Mouse (Mus musculus): ENCODE data around the gene Lsm2. TPM values are rescaled to one million over a fixed set of nuclear protein-coding genes. Genes with fewer than 3 reads are reported as not detected.
"Not testable (repeated sequence)": the region's sequence is repeated elsewhere in the genome, so short reads cannot be mapped to it uniquely, and the experiment has no call there.

The Lsm2 gene
- total RNA-seq, 2 experiments from 2014 or later, result 24.2 to 25.9 TPM

DNA sequence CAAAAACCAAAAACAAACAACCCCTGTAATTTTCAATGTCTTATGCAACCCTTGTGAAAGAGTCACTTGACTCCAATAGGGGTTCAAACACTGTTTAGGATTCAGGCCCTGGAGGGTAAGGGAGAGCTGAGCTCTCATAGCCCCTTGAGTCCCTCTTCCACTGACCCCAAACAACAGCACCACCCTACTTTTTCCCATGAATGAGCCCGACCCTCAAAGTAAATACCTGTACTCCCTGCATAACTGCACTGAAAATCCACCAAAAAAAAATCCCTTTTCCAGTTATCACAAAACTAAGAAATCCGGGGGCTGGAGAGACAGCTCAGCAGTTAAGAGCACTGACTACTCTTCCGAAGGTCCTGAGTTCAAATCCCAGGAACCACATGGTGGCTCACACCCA, 25.8 kb upstream of the Lsm2 start:
- no peak for DNase-seq (ENCODE audit: low spot score in 2 of 2)

DNA sequence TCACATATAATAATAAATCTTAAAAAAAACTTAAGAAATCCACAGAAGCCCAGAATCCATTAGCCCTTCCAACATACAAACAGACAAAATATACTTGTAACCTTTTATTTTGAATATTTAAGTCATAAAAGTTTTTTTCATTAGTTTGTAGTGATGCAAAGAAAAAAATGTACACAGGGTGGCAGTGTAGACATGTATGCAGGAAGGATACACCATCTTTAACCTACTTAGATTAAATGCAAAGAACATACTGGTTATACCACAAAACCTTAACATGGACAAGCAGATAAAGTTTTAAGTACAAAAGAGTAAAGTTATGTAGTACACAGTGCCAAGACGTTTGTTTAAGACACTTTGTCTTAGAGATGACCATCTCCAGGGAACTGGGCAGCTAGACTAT, 25.3 kb upstream of the Lsm2 start:
- no peak for DNase-seq (ENCODE audit: low spot score in 2 of 2)

DNA sequence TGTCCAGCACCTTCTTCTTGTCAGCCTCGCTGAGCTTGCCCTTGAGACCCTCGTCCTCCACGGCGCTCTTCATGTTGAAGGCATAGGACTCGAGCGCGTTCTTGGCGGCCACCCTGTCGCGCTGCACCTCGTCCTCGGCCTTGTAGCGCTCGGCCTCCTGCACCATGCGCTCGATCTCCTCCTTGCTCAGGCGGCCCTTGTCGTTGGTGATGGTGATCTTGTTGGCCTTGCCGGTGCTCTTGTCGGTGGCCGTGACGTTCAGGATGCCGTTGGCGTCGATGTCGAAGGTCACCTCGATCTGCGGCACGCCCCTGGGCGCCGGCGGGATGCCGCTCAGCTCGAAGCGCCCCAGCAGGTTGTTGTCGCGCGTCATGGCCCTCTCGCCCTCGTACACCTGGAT, 24.4 kb upstream of the Lsm2 start:
- DNase-seq (ENCODE audit: low spot score in 2 of 2), result not testable (repeated sequence)

DNA sequence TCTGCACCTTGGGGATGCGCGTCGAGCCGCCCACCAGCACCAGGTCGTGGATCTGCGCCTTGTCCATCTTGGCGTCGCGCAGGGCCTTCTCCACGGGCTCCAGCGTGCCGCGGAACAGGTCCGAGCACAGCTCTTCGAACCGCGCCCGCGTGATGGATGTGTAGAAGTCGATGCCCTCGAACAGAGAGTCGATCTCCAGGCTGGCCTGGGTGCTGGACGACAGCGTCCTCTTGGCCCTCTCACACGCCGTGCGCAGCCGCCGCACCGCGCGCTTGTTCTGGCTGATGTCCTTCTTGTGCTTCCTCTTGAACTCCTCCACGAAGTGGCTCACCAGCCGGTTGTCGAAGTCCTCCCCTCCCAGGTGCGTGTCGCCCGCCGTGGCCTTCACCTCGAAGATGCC, 23.7 kb upstream of the Lsm2 start:
- not testable (repeated sequence) for DNase-seq (ENCODE audit: low spot score in 2 of 2)

DNA sequence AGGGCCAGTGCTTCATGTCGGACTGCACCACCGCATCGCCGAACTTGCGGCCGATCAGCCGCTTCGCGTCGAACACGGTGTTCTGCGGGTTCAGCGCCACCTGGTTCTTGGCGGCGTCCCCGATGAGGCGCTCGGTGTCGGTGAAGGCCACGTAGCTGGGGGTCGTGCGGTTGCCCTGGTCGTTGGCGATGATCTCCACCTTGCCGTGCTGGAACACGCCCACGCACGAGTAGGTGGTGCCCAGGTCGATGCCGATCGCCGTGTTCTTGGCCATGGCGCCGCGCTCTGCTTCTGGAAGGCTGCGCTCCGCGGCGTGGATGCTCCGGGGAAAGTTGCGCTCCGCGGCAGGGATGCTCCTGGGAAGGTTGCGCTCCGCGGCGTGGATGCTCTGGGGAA, 22.9 kb upstream of the Lsm2 start:
- not testable (repeated sequence) for DNase-seq (ENCODE audit: low spot score in 2 of 2)

DNA sequence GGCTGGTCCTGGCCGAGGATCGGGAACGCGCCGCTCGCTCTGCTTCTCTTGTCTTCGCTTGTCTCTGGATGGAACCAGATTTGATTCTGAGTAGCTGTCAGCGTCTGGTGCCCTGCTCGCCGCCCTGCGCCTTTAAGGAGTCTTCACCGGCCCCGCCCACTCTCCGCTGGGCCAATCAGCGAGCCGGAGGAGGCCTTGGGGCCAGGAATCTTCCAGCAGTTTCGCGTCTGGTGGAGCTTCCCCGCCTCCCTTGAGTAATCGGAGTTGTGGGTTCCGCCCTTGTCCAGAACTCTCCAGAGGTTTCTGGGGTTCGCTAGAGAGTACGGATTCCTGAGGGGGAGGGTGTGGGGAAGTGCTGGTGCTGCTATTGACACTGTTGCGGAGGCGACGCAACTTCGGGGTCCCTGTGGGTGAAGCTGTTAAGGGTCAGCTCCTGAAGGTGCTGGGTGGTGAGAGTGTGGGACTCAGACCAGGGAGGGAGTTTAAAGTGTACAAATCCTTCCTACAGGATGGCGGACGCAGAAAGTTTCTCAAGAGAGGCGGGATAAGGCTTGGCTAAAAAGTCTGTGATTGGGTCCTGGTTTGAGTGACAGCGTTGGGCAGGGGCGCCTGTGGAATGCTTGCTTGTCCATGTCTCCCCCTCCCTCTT, 22.4 kb upstream of the Lsm2 start, which contains the start of gene Hspa1b:
TSS of gene Hspa1b (minus strand) at position 109 of the 649 bp plus-strand sequence.
- peak; percentile 61 to 73 for DNase-seq (ENCODE audit: low spot score in 2 of 2)

DNA sequence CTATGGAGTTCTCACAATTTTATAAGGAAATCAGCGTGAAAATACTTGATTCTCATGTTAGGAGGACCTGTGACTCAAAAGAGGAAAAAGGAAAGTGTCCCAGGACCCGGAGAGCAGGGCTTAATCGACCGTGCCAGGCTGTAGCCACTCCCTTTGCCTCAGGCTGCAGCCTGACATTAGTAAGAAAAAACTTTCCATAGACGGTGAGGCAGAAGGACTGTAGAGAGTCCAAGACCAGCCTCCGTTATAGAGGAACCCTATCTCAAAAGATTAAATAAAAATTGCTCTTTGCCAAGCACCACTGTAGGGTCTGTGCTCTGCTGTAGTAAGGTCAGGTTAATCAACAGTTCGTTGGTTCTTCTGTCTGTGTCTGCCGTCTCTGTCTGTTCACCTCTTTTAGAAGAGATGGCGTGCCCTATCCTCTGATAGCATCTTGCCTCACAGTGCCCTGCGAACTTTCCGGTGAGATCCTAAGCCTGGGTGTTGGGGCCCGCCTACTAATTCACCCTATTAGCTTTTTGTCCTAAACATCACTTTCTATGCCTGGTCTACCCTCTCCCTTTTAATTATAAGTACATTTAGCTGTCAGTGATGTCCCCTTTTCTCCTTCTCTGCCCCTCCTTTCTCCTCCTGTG, 21.7 kb upstream of the Lsm2 start:
- no peak for DNase-seq (ENCODE audit: low spot score in 2 of 2)

DNA sequence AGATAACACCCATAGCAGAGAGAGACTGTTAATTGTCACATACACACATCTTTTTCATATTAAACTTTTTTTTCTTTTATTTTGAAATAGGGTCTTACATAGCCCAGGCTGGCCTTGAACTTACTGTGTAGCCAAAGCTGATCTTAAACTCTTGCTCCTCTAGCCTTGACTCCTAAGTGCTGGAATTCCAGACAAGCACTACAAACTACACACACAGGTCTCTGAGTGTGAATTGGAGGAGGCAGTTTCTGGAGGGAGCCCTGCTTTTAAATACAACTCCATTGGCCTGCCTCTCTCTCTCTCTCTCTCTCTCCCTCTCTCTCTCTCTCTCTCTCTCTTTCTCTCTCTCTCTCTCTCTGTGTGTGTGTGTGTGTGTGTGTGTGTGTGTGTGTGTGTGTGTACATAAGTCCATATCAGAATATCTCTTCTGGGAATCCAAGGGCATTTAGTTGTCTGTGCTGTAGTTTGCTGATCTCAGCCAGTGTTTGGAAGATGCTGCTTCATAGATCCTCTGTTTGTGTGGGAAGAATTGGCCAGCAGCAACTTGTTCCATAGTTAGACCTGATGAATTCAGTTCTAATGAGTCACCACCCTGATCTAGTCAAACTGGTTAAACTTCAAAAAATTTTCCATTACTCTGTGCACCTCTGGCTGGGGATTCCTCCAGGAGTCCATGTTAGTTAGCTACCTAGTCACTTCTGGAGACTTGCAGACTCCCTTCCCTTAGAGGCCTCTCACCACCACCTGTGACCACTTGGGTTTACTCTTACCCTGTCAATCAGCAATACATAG, 20.8 kb upstream of the Lsm2 start:
- no peak for DNase-seq (ENCODE audit: low spot score in 2 of 2)

DNA sequence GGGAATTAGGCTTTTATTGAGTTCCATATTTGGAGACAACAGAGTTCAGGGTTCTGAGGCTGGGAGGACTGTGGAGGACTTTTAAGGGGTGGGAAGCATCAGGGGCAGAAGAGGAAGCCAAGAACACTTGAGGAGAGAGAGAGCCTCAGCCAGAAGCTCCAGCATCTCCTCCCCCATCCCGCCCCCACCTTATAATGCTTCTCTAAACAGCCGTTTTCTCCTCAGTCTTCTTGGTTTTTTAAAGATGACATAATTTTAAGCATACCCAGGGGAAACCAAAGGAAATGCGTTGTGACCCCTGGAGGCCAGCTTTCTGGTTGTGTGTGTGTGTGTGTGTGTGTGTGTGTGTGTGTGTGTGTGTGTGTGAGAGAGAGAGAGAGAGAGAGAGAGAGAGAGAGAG, 19.5 kb upstream of the Lsm2 start:
- no peak for DNase-seq (ENCODE audit: low spot score in 2 of 2)

DNA sequence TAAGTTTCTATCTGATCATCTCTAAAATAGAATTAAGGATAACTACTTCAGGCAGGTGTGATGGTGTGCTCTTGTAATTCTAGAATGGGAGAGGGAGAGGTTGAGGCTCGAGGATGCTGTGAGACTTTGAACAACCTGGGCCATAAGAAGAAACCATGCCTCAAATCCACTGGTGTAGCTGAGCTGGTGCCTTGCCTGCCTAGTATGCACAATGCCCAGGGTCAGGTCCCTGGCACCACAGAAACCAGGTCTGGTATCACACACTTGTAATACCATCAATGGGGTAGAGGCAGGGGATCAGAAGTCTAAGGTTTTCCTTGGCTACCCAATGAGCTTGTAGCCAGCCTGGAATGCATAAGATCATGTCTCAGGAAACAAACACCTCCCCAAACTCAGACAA, 18.8 kb upstream of the Lsm2 start:
- no peak for DNase-seq (ENCODE audit: low spot score in 2 of 2)

DNA sequence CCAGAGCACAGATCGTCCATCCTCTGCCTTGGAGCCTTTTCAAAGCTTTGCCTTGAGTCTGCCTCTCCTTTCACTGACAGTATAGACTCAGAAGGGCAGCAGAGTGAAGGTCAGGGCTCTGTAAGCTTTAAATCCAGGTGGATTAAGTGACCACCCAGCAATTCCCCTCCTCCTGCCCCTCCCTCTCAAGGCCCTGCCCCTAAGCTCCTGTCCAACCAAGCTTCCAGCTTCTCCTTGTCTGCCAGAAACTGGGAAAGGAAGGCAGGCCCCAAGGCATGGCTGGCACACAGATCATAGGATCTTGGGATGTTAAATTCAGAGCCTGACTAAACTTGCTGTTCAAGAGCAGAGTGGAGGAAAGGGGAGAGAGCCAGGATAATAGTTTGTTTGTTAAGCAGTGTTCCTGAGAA, 17.0 kb upstream of the Lsm2 start:
- DNase-seq (ENCODE audit: low spot score in 2 of 2), result no peak

DNA sequence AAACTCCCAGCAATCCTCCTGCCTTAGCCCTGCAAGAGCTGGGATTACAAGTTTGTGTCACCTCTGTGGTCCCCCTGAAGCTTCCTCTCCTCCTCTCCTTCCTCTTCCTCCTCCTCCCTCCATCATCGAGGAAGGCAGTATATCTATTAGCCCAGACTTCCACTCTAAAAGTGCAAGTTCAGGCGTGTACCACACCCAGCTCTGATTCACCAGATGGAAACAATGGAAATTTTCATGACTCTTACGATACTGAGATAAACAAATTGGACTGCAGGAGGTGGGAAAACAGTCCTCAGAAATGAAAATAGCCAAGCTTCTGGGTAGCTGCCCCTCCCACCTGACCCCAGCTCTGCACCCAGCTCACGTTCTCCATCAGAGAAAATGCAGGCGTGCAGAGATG, 16.0 kb upstream of the Lsm2 start:
- DNase-seq (ENCODE audit: low spot score in 2 of 2), result no peak

DNA sequence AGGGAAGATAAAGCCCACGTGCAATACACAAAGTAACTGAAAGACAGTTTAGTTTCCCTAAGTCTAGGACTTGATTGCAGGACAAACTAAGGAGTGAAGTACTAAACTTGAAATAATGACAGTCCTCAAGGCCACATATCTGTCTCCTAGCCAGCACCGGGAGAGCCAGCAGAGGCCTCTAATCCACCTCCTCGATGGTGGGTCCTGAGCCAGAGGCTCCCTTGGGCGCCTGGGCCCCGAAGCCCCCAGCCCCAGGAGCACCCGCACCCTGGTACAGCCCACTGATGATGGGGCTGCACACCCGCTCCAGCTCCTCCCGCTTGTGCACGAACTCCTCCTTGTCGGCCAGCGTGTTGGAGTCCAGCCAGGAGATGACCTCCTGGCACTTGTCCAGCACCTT, 11.8 kb upstream of the Lsm2 start, which contains the start of gene Gm20481:
TSS of gene Gm20481 (plus strand) at position 91 of the 400 bp plus-strand sequence.
- not testable (repeated sequence) for DNase-seq (ENCODE audit: low spot score in 2 of 2)

DNA sequence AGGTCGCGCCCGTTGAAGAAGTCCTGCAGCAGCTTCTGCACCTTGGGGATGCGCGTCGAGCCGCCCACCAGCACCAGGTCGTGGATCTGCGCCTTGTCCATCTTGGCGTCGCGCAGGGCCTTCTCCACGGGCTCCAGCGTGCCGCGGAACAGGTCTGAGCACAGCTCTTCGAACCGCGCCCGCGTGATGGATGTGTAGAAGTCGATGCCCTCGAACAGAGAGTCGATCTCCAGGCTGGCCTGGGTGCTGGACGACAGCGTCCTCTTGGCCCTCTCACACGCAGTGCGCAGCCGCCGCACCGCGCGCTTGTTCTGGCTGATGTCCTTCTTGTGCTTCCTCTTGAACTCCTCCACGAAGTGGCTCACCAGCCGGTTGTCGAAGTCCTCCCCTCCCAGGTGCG, 10.8 kb upstream of the Lsm2 start:
- DNase-seq (ENCODE audit: low spot score in 2 of 2), result not testable (repeated sequence)

DNA sequence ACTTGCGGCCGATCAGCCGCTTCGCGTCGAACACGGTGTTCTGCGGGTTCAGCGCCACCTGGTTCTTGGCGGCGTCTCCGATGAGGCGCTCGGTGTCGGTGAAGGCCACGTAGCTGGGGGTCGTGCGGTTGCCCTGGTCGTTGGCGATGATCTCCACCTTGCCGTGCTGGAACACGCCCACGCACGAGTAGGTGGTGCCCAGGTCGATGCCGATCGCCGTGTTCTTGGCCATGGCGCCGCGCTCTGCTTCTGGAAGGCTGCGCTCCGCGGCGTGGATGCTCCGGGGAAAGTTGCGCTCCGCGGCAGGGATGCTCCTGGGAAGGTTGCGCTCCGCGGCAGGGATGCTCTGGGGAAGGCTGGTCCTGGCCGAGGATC, 10.0 kb upstream of the Lsm2 start:
- not testable (repeated sequence) for DNase-seq (ENCODE audit: low spot score in 2 of 2)

DNA sequence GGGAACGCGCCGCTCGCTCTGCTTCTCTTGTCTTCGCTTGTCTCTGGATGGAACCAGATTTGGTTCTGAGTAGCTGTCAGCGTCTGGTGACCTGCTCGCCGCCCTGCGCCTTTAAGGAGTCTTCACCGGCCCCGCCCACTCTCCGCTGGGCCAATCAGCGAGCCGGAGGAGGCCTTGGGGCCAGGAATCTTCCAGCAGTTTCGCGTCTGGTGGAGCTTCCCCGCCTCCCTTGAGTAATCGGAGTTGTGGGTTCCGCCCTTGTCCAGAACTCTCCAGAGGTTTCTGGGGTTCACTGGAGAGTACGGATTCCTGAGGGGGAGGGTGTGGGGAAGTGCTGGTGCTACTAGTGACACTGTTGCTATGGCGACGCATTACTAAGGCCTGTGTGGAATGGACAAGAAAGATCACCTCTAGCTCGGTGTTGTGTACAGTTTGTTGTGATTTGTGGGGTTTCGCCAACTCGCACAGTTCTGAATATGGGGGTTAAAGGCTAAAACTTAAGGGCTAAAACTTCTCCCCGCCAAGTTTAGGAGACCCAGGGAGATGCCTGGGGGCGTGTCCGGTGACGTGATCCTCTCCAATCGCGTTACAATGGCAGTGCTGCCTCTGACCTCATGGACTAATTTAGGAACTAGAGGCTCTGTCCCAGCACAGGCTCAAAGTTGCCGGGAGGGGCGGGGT, 9.5 kb upstream of the Lsm2 start, which contains the start of the genes Hspa1a and Hspa1l:
TSS of gene Hspa1a (minus strand) at position 88 of the 681 bp plus-strand sequence.
TSS of gene Hspa1l (plus strand) at position 635 of the 681 bp plus-strand sequence.
- DNase-seq (ENCODE audit: low spot score in 2 of 2), result peak; percentile 57 to 69

DNA sequence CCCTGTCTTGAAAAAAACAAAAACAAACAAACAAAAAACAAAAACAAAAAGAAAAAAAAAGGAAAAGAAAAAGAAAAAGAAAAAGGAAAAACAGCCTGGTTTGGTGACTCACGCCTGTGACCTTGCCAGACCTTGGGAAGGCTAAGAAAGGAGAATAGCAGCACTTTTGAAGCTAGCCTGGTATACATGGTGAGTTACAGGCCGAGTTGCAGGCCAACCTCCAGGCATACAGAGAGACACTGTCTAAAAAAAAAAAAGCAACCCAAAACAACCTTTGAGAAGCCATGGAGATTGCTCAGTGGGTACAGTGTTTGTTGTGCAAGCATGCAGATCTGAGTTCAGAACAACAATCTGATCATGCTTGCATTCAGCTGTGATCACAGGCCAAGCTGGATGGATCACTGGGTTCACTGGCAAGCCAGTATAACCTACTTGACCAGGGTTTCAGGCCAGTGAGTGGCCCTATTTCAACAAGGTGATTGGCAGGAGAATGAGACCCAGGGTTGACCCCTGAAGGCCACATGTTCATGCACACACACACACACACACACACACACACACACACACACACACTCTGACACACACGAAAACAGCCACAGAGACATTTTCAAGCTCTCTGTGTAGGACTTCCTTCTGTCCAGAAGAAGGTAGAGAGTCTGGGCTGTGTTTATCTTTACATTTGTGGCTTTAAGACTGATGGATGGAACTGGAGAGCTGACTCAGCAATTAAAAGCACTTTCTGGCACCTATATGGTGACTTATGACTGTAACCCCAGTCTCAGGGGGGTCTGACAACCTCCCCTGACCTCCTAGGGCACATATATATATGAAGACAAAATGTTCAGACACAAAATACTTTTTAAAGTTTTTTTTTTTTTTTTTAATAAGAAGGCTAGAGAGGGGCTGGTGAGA, 5.8 kb upstream of the Lsm2 start:
- DNase-seq (ENCODE audit: low spot score in 2 of 2), result no peak

DNA sequence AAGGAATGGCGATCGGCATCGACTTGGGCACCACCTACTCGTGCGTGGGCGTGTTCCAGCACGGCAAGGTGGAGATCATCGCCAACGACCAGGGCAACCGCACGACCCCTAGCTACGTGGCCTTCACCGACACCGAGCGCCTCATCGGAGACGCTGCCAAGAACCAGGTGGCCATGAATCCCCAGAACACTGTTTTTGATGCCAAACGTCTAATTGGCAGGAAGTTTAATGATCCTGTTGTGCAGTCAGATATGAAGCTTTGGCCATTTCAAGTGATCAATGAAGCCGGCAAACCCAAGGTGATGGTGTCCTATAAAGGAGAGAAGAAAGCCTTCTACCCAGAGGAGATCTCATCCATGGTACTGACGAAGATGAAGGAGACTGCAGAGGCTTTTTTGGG, 4.7 kb upstream of the Lsm2 start:
- no peak for DNase-seq (ENCODE audit: low spot score in 2 of 2)

DNA sequence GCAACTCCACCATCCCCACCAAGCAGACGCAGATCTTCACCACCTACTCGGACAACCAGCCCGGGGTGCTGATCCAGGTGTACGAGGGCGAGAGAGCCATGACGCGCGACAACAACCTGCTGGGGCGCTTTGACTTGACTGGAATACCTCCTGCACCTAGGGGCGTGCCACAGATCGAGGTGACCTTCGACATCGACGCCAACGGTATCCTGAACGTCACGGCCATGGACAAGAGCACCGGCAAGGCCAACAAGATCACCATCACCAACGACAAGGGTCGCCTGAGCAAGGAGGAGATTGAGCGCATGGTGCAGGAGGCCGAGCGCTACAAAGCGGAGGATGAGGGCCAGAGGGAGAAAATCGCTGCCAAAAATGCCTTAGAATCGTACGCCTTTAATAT, 3.4 kb upstream of the Lsm2 start:
- no peak for DNase-seq (ENCODE audit: low spot score in 2 of 2)

DNA sequence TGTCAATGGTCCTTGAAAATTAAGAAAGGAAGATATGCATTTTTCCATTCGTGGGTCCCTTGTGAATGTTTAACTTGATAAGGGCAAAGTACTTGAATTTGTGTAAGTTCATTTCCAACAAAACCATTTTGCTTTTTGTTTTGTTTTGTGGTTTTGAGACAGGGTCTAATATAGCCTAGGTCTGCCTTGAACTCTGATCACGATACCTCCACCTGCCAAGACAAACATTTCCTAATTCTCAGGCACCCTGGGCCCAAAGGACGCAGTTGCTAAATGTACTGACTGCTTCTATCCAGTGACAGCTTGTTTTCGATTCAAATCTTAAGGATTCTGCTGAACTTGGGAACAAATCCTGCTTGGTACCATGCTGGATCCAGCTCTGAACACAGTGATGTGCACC, 2.0 kb upstream of the Lsm2 start:
- DNase-seq (ENCODE audit: low spot score in 2 of 2), result no peak

Measured in layer of hippocampus, postnatal 10 days (tissue).